Mouse (Mus musculus): Measurements from ENCODE around the gene Syn3. TPM values are rescaled to one million over a fixed set of nuclear protein-coding genes. Genes with fewer than 3 reads are reported as not detected.
"Not testable (repeated sequence)": the region's sequence is repeated elsewhere in the genome, so short reads cannot be mapped to it uniquely, and the experiment has no call there.

The Syn3 gene
- total RNA-seq, 2 experiments from 2014 or later: 0.26 to 0.47 TPM

- no peak for DNase-seq (ENCODE audit: low spot score in 2 of 2)
Measured at GRCm38 (mm10) chr10:86060267-86060666, 438.4 kb downstream of the Syn3 start.

GRCm38 (mm10) chr10:86057712-86058111 is 441.0 kb downstream of the Syn3 start:
- no peak for DNase-seq (ENCODE audit: low spot score in 2 of 2)

- no peak for DNase-seq (ENCODE audit: low spot score in 2 of 2)
Measured at GRCm38 (mm10) chr10:86057286-86057685, 441.4 kb downstream of the Syn3 start.

GRCm38 (mm10) chr10:86056297-86056903 is 442.3 kb downstream of the Syn3 start:
- DNase-seq (ENCODE audit: low spot score in 2 of 2): no peak

GRCm38 (mm10) chr10:86052818-86053522 is 445.7 kb downstream of the Syn3 start:
- DNase-seq (ENCODE audit: low spot score in 2 of 2): no peak

GRCm38 (mm10) chr10:86050522-86050921 is 448.2 kb downstream of the Syn3 start:
- DNase-seq (ENCODE audit: low spot score in 2 of 2): no peak

GRCm38 (mm10) chr10:86047786-86048185 is 450.9 kb downstream of the Syn3 start:
- DNase-seq (ENCODE audit: low spot score in 2 of 2): no peak

- no peak for DNase-seq (ENCODE audit: low spot score in 2 of 2)
Measured at GRCm38 (mm10) chr10:86046371-86046770, 452.3 kb downstream of the Syn3 start.

GRCm38 (mm10) chr10:86044066-86044465 is 454.6 kb downstream of the Syn3 start:
- DNase-seq (ENCODE audit: low spot score in 2 of 2): no peak

- no peak for DNase-seq (ENCODE audit: low spot score in 2 of 2)
Measured at GRCm38 (mm10) chr10:86043651-86044050, 455.0 kb downstream of the Syn3 start.

GRCm38 (mm10) chr10:86034007-86034728 is 464.5 kb downstream of the Syn3 start:
- DNase-seq (ENCODE audit: low spot score in 2 of 2): no peak

- no peak for DNase-seq (ENCODE audit: low spot score in 2 of 2)
Measured at GRCm38 (mm10) chr10:86032517-86032916, 466.2 kb downstream of the Syn3 start.

- no peak for DNase-seq (ENCODE audit: low spot score in 2 of 2)
Measured at GRCm38 (mm10) chr10:86030743-86031142, 468.0 kb downstream of the Syn3 start.

- DNase-seq (ENCODE audit: low spot score in 2 of 2): not testable (repeated sequence)
Measured at GRCm38 (mm10) chr10:86026807-86027206, 471.9 kb downstream of the Syn3 start.

GRCm38 (mm10) chr10:86026354-86026753 is 472.3 kb downstream of the Syn3 start:
- no peak for DNase-seq (ENCODE audit: low spot score in 2 of 2)

GRCm38 (mm10) chr10:86025906-86026305 is 472.8 kb downstream of the Syn3 start:
- no peak for DNase-seq (ENCODE audit: low spot score in 2 of 2)

GRCm38 (mm10) chr10:86023149-86023548 is 475.5 kb downstream of the Syn3 start:
- DNase-seq (ENCODE audit: low spot score in 2 of 2): no peak

- no peak for DNase-seq (ENCODE audit: low spot score in 2 of 2)
Measured at GRCm38 (mm10) chr10:86022474-86022816, 476.3 kb downstream of the Syn3 start.

- peak; percentile 85 to 91 for DNase-seq (ENCODE audit: low spot score in 2 of 2)
Measured at GRCm38 (mm10) chr10:86021749-86022473, 476.8 kb downstream of the Syn3 start, which contains the start of gene Fbxo7. Gene Fbxo7, plus strand, starts transcription at chr10:86021972.

- DNase-seq (ENCODE audit: low spot score in 2 of 2): no peak
Measured at GRCm38 (mm10) chr10:86021408-86021748, 477.3 kb downstream of the Syn3 start.

- DNase-seq (ENCODE audit: low spot score in 2 of 2): no peak
Measured at GRCm38 (mm10) chr10:86018813-86019212, 479.9 kb downstream of the Syn3 start.

- DNase-seq (ENCODE audit: low spot score in 2 of 2): no peak
Measured at GRCm38 (mm10) chr10:86017781-86018180, 480.9 kb downstream of the Syn3 start.
